Mouse (Mus musculus): ENCODE results near the gene Gapt. TPM values are rescaled to one million over a fixed set of nuclear protein-coding genes. Genes with fewer than 3 reads are reported as not detected.

Gapt gene
- polyA plus RNA-seq (2015; fragmentation: Nextera tagmentation; extraction: Ambion mirVana): 0.25 and 0.52 TPM in 2 replicates

DNA sequence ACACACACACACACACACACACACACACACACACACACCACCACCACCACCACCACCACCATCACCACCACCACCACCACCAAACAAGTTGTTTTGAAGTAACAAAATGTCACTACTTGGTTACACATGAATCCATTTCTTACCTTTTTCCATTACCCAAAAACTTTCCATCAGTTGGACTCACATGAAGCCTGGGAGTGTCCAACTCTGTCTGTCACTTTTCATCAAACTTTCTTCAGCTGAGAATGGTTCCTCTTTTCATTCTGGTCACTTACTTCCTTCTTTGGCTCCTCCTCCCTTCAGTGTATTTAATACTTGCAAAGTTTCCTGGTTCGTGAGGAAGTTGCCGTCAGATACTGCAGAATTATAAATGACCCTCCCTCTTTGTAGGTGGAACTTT lies at the start of gene Gapt:
Gene Gapt, minus strand, starts transcription at position 259 of the 400 bp plus-strand sequence.

DNA sequence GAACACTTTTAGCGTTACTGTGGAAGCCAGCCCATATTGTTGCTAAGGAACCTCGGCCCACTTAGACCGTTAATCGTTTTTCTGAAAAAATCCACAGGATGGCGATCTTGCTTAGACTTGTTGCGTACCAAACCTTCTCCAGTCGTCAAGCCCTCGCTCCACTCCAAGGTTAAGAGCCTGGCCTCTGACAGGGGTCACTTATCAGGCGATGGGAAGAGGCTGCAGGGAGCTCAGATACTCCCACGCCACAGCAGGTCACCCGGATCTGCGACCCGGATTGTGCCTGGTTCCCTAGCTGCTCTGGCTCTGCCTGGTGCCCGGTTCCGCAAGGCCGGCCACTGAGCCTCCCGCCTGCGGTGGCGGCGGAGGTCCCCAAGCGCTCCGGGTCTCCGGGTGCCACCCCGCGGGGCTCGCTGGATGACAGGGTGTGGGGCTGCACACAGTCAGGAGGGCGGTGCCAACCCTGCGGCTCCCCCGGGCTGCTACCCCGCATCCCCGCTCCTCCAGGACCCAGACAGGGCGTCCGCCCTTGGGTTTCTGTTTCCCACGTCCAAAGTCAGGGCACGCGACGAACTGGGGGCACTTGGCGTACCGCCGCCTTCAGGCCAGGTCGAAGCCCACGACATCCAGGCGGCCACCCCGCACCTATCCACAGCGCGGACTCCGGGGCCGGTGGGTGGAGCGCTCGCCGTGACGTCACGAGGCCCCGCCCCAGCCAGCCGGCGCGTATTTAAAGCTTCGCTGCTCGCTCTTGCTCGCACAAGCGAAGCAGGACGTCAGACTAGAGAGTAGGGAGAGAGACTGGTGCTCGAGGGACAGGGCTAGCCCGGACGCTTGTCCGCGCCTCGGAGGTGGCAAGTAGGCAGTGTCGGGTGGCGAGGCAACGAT lies 37.5 kb upstream of the Gapt start, which contains the start of gene Plk2:
Gene Plk2, plus strand, starts transcription at position 756 of the 888 bp plus-strand sequence.

Other genes starting within 250 kb of the Gapt start
- gene Rab3c, start 76.2 kb downstream of the Gapt start, polyA plus RNA-seq (2015; fragmentation: Nextera tagmentation; extraction: Ambion mirVana): 29.5 and 33.3 TPM in 2 replicates
- gene Plk2, start 37.8 kb upstream of the Gapt start, polyA plus RNA-seq (2015; fragmentation: Nextera tagmentation; extraction: Ambion mirVana): 42.2 and 45.0 TPM in 2 replicates